Mouse (Mus musculus) hindbrain, embryonic 12.5 days (tissue): ENCODE data around the gene Ttc7b. TPM values are rescaled to one million over a fixed set of nuclear protein-coding genes. Genes with fewer than 3 reads are reported as not detected.

ENCODE experiments used
- ATAC-seq: fragments of 200-750 bp; cut with Nextera tagmentation; 2 replicates; pipeline ENCODE4 v1.8.0; 2017; ENCODE audit warnings: moderate TSS enrichment; ENCODE audit not compliant: low FRiP score
- H3K27ac ChIP-seq: fragments of 300-500 bp; sonication (generic); 2 replicates; pipeline ENCODE4 v1.5.1; 2016; ENCODE audit warnings: mild to moderate bottlenecking
- H3K27me3 ChIP-seq: fragments of 300-500 bp; sonication (generic); 2 replicates; pipeline ENCODE4 v1.6.1; 2016; ENCODE audit warnings: mild to moderate bottlenecking
- H3K36me3 ChIP-seq: fragments of 300-500 bp; sonication (generic); 2 replicates; pipeline ENCODE4 v1.6.1; 2016; ENCODE audit warnings: mild to moderate bottlenecking
- H3K4me1 ChIP-seq: fragments of 300-500 bp; sonication (generic); 2 replicates; pipeline ENCODE4 v1.6.1; 2016
- H3K4me2 ChIP-seq: fragments of 300-500 bp; sonication (generic); replicated peaks from 2 replicates; pipeline ENCODE4 v1.6.1; 2016; ENCODE audit warnings: mild to moderate bottlenecking
- H3K4me3 ChIP-seq: fragments of 300-500 bp; sonication (generic); 2 replicates; pipeline ENCODE4 v1.5.1; 2016; ENCODE audit warnings: mild to moderate bottlenecking
- H3K9ac ChIP-seq: fragments of 300-500 bp; sonication (generic); 2 replicates; pipeline ENCODE4 v1.6.1; 2016; ENCODE audit warnings: mild to moderate bottlenecking, moderate library complexity
- H3K9me3 ChIP-seq: fragments of 300-500 bp; sonication (generic); replicated peaks from 2 replicates; pipeline ENCODE4 v1.6.1; 2016; ENCODE audit warnings: mild to moderate bottlenecking
- WGBS: fragments of 180-500 bp; shearing (Covaris S2); methylation state at CpG from one replicate; pipeline ENCODE4 v1.1.7; 2016; 5-methylcytosine and 5-hydroxymethylcytosine counted together
- polyA plus RNA-seq: library from polyadenylated mRNA; unstranded; fragments of >200 nt; fragmentation: Nextera tagmentation; extraction: Ambion mirVana; gene quantifications from 2 replicates; pipeline ENCODE4 v1.2.1, GENCODE M21; 2016

Gene Ttc7b
- polyA plus RNA-seq, 1 experiment from 2014 or later, result 6.1 TPM

GRCm38 (mm10) chr12:100264941-100265340 is 255.7 kb downstream of the Ttc7b start:
- peaks cover 8% of the 10 kb centered on the region for H3K4me1 ChIP-seq
- H3K9me3 ChIP-seq, result no peaks in the 10 kb centered on the region
- H3K36me3 ChIP-seq, result no peaks in the 10 kb centered on the region
- no peak overlapping the region for H3K27ac ChIP-seq
- H3K27me3 ChIP-seq, result no peaks in the 10 kb centered on the region
- H3K4me3 ChIP-seq, result no peak overlapping the region
- H3K4me2 ChIP-seq, result no peak overlapping the region
- no peak for ATAC-seq
- H3K9ac ChIP-seq, result no peak overlapping the region
- 83% methylated on average over 4 of the region's 4 CpGs for WGBS

- H3K27ac ChIP-seq, result no peak overlapping the region
- no peaks in the 10 kb centered on the region for H3K9me3 ChIP-seq
- ATAC-seq, result no peak
- H3K27me3 ChIP-seq, result no peaks in the 10 kb centered on the region
- 78% methylated on average over 6 of the region's 6 CpGs for WGBS
- H3K4me3 ChIP-seq, result no peak overlapping the region
- peaks cover 8% of the 10 kb centered on the region for H3K4me1 ChIP-seq
- no peaks in the 10 kb centered on the region for H3K36me3 ChIP-seq
- H3K4me2 ChIP-seq, result no peak overlapping the region
- no peak overlapping the region for H3K9ac ChIP-seq
Measured at GRCm38 (mm10) chr12:100262846-100263245, 257.8 kb downstream of the Ttc7b start.

GRCm38 (mm10) chr12:100261761-100262160 is 258.9 kb downstream of the Ttc7b start:
- H3K36me3 ChIP-seq, result no peaks in the 10 kb centered on the region
- peaks cover 8% of the 10 kb centered on the region for H3K4me1 ChIP-seq
- H3K27ac ChIP-seq, result no peak overlapping the region
- no peak overlapping the region for H3K4me3 ChIP-seq
- no peaks in the 10 kb centered on the region for H3K27me3 ChIP-seq
- no peak for ATAC-seq
- no peaks in the 10 kb centered on the region for H3K9me3 ChIP-seq
- no peak overlapping the region for H3K9ac ChIP-seq
- 83% methylated on average over 6 of the region's 6 CpGs for WGBS
- H3K4me2 ChIP-seq, result no peak overlapping the region

- no peak overlapping the region for H3K4me3 ChIP-seq
- no peaks in the 10 kb centered on the region for H3K4me1 ChIP-seq
- no peak overlapping the region for H3K9ac ChIP-seq
- no peaks in the 10 kb centered on the region for H3K27me3 ChIP-seq
- no peak for ATAC-seq
- 74% methylated on average over 2 of the region's 2 CpGs for WGBS
- no peaks in the 10 kb centered on the region for H3K9me3 ChIP-seq
- H3K36me3 ChIP-seq, result no peaks in the 10 kb centered on the region
- H3K27ac ChIP-seq, result no peak overlapping the region
- H3K4me2 ChIP-seq, result no peak overlapping the region
Measured at GRCm38 (mm10) chr12:100260151-100260550, 260.5 kb downstream of the Ttc7b start.

- Histone ChIP-seq H3K4me1 (peaks cover 7% of the 10 kb centered on the region), H3K4me2 (no peak overlapping the region), H3K9me3 (no peaks in the 10 kb centered on the region), H3K27me3 (no peaks in the 10 kb centered on the region), H3K27ac (no peak overlapping the region), H3K36me3 (no peaks in the 10 kb centered on the region), H3K4me3 (no peak overlapping the region), H3K9ac (no peak overlapping the region)
- no peak for ATAC-seq
- WGBS, result 77% methylated on average over 3 of the region's 3 CpGs
Measured at GRCm38 (mm10) chr12:100257779-100258178, 262.8 kb downstream of the Ttc7b start.

GRCm38 (mm10) chr12:100255441-100255949 is 265.1 kb downstream of the Ttc7b start:
- Histone ChIP-seq H3K4me3 (no peak overlapping the region), H3K27me3 (no peaks in the 10 kb centered on the region), H3K4me2 (no peak overlapping the region), H3K36me3 (no peaks in the 10 kb centered on the region), H3K27ac (no peak overlapping the region), H3K9ac (no peak overlapping the region), H3K9me3 (no peaks in the 10 kb centered on the region), H3K4me1 (peaks cover 7% of the 10 kb centered on the region)
- ATAC-seq, result no peak
- 92% methylated on average over 2 of the region's 2 CpGs for WGBS

- Histone ChIP-seq H3K4me2 (no peak overlapping the region), H3K36me3 (no peaks in the 10 kb centered on the region), H3K9me3 (no peaks in the 10 kb centered on the region), H3K27ac (no peak overlapping the region), H3K9ac (no peak overlapping the region), H3K27me3 (no peaks in the 10 kb centered on the region), H3K4me3 (no peak overlapping the region), H3K4me1 (peaks cover 7% of the 10 kb centered on the region)
- ATAC-seq, result 0 out of 2 replicates have a peak, but pooled peaks have one; percentile 42
- WGBS, result 75% methylated on average over 4 of the region's 4 CpGs
Measured at GRCm38 (mm10) chr12:100254471-100254870, 266.2 kb downstream of the Ttc7b start.

Other genes with a start within 250 kb of the Ttc7b start
- 6.5 and 7.0 TPM in 2 replicates for gene Rps6ka5, start 206.2 kb upstream of the Ttc7b start, polyA plus RNA-seq